Mouse (Mus musculus): ENCODE measurements around the gene Lpgat1. TPM values are rescaled to one million over a fixed set of nuclear protein-coding genes. Genes with fewer than 3 reads are reported as not detected.

The Lpgat1 gene
- polyA plus RNA-seq, 1 experiment from 2014 or later = 64.8 TPM

DNA sequence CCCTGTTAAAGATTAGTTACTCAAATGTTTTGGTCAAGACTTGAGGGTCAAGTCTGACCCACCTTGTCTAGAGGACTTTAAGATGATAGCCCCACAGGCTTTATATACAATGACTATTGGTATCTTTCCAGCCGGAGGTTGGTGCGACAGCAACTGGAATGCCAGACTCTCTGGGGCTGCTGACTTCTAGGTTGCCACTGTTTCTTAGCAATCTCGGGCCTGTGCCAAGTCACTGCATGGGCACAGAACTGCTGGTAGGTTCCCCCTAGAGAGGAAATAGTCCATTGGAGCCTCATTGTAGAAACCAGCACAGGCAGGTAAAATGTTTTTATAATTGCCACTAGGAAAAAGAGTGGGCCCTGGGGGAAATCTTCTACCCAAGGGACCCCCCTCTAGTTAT, 3.8 kb upstream of the Lpgat1 start:
- Histone ChIP-seq H3K4me1 (replicated peaks) (peaks cover 18% of the 10 kb centered on the region), H3K27ac (ENCODE audit: poor library complexity, severe bottlenecking) (no peak overlapping the region), H3K9ac (no peak overlapping the region), H3K36me3 (no peaks in the 10 kb centered on the region), H3K27me3 (replicated peaks) (no peaks in the 10 kb centered on the region), H3K4me2 (no peak overlapping the region), H3K9me3 (replicated peaks) (no peaks in the 10 kb centered on the region), H3K4me3 (no peak overlapping the region)
- 80% methylated on average over 3 of the region's 3 CpGs for WGBS
- no peak for ATAC-seq (ENCODE audit: insufficient number of reproducible peaks, low FRiP score)

DNA sequence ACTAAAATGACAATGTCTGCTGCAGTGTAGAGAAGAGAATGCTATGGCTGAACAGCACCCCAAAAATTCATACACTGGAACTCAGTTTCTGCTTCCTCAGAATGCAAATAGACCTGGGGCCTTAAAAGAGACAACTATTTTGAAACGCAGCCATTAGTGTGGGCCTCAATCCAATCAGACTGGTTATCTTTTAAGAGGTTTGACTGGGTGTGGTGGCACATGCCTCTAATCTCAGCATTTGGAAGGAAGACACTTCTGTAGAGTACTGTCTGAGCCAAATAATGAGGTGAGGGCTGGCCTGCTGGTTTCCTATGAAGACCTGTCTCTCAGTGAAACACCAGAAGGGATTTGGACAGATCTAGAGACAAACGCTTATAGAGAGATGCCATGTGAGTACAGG, 2.5 kb upstream of the Lpgat1 start:
- Histone ChIP-seq H3K4me3 (no peak overlapping the region), H3K27ac (ENCODE audit: poor library complexity, severe bottlenecking) (no peak overlapping the region), H3K36me3 (no peaks in the 10 kb centered on the region), H3K4me2 (no peak overlapping the region), H3K27me3 (replicated peaks) (no peaks in the 10 kb centered on the region), H3K9ac (no peak overlapping the region), H3K4me1 (replicated peaks) (peaks cover 18% of the 10 kb centered on the region), H3K9me3 (replicated peaks) (no peaks in the 10 kb centered on the region)
- WGBS = 51% methylated on average over 2 of the region's 2 CpGs
- no peak for ATAC-seq (ENCODE audit: insufficient number of reproducible peaks, low FRiP score)

DNA sequence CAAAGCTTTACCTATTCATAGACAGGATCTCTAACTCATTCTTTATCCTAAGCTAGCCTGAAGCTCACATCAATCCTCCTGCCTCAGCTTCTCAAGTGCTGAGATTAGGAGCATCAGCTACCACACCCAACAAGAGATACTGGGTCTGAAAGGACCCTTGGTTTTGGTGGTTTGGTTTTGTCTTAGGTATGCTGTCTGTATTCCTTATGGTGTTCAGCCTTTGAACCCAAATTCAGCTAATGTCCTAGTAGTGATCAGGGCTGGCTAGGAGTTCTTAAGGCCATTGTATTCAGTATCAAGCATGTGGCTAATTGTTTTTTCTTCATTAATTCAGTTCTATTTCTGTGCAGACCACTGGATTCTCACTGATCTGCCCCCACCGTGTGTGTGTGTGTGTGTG, 493 bp upstream of the Lpgat1 start:
- 0% methylated on average over 1 of the region's 1 CpGs for WGBS
- no peak for ATAC-seq (ENCODE audit: insufficient number of reproducible peaks, low FRiP score)
- H3K9ac ChIP-seq = peak overlapping the region; percentile 96

DNA sequence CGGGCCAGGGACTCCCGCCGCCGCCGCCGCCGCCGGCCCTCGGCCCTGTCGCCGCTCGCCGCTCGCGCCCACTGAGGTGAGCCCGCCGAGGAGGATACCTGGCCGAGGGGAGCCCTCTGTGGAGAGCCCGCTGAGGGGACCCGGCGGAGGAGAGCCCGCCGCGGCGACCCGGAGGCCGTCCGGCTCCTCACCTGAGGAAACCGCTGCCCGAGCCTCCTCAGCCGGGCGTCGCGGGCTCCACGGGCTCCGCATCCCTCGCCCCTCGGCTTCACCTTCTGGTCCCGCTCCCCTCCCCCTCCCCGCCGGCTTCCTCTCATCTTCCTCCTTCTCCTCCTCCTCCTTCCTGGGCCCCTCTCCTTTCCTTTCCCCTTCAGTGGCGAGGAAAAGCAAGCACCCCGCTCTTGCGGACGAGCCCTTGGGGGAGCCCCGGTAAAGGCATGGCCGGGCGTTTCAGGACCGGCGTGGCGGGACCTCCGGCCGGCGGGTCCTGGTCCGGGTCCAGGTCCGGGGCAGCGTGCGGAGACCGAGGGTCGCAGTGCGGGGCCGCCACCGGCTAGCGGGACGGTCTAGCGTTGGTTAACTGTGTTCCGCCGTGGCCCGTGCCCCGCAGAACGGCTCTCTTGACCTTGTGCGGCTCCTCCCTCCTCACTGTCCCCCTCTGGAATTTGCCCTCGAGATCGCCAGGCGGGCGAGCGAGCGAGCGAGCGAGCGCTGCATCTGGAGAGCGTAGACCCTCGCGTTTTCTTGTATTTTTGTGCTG, 1.1 kb downstream of the Lpgat1 start:
- Histone ChIP-seq H3K9me3 (replicated peaks) (no peaks in the 10 kb centered on the region), H3K4me2 (peak overlapping the region; percentile 74), H3K27ac (ENCODE audit: poor library complexity, severe bottlenecking) (peak overlapping the region; percentile 96), H3K4me1 (replicated peaks) (peaks cover 30% of the 10 kb centered on the region), H3K4me3 (peak overlapping the region; percentile 85), H3K27me3 (replicated peaks) (no peaks in the 10 kb centered on the region), H3K36me3 (peaks cover 18% of the 10 kb centered on the region), H3K9ac (peak overlapping the region; percentile 96)
- ATAC-seq (ENCODE audit: insufficient number of reproducible peaks, low FRiP score) = peak; percentile 49
- WGBS = under 1% methylated on average over 84 of the region's 84 CpGs

More for the DNA sequence above, 493 bp upstream of the Lpgat1 start:
- Histone ChIP-seq H3K4me3 (peak overlapping the region; percentile 85), H3K27me3 (replicated peaks) (no peaks in the 10 kb centered on the region), H3K4me1 (replicated peaks) (peaks cover 30% of the 10 kb centered on the region), H3K9me3 (replicated peaks) (no peaks in the 10 kb centered on the region), H3K4me2 (peak overlapping the region; percentile 74), H3K36me3 (peaks cover 8% of the 10 kb centered on the region; the same call in 1 of the 2 replicates), H3K27ac (ENCODE audit: poor library complexity, severe bottlenecking) (peak overlapping the region; percentile 96)

DNA sequence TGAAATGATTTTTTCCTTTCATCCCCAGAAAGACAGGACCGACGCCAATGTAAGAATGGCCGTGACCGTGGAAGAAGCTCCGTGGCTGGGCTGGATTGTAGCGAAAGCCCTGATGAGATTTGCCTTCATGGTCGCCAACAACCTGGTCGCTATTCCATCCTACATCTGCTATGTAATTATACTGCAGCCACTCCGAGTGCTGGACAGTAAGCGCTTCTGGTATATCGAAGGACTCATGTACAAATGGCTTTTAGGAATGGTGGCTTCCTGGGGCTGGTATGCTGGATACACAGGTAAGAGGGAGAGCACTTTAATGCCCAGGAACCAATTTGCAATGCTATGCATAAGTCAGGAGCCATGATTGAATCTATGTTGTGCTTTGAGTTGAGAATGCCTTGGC, 1.7 kb downstream of the Lpgat1 start:
- 9% methylated on average over 11 of the region's 11 CpGs for WGBS
- H3K9ac ChIP-seq = peak overlapping the region; percentile 96
- peaks cover 30% of the 10 kb centered on the region for H3K4me1 ChIP-seq (replicated peaks)
- no peaks in the 10 kb centered on the region for H3K9me3 ChIP-seq (replicated peaks)
- peaks cover 23% of the 10 kb centered on the region for H3K36me3 ChIP-seq
- peak overlapping the region; percentile 85 for H3K4me3 ChIP-seq
- H3K27ac ChIP-seq (ENCODE audit: poor library complexity, severe bottlenecking) = peak overlapping the region; percentile 96
- peak overlapping the region; percentile 74 for H3K4me2 ChIP-seq
- ATAC-seq (ENCODE audit: insufficient number of reproducible peaks, low FRiP score) = no peak
- no peaks in the 10 kb centered on the region for H3K27me3 ChIP-seq (replicated peaks)

DNA sequence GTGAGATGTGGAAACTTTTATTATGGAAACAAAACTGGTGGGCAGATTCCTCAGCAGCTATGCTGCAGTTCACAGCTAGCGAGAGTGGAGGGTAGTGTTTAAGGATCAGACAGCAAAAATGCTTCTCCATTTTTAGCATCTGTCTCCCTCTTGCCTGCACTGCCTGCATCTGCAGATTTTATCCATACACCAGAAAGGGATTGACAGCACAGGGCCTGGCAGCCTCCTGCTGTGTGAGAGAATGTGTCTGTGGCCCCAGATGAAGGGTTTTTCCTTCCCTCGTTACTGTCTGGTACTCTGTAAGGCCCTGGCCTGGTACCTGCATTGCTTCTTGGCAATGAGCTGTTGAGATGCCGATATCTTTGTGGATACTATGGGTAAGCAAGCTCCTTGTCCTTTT, 2.8 kb downstream of the Lpgat1 start:
- 45% methylated on average over 3 of the region's 3 CpGs for WGBS
- Histone ChIP-seq H3K9me3 (replicated peaks) (no peaks in the 10 kb centered on the region), H3K4me2 (peak overlapping the region; percentile 51), H3K4me1 (replicated peaks) (peaks cover 22% of the 10 kb centered on the region), H3K27me3 (replicated peaks) (no peaks in the 10 kb centered on the region), H3K27ac (ENCODE audit: poor library complexity, severe bottlenecking) (peak overlapping the region; percentile 14; the same call in 1 of the 2 replicates), H3K36me3 (peaks cover 28% of the 10 kb centered on the region), H3K9ac (peak overlapping the region; percentile 64), H3K4me3 (peak overlapping the region; percentile 18)
- ATAC-seq (ENCODE audit: insufficient number of reproducible peaks, low FRiP score) = no peak

DNA sequence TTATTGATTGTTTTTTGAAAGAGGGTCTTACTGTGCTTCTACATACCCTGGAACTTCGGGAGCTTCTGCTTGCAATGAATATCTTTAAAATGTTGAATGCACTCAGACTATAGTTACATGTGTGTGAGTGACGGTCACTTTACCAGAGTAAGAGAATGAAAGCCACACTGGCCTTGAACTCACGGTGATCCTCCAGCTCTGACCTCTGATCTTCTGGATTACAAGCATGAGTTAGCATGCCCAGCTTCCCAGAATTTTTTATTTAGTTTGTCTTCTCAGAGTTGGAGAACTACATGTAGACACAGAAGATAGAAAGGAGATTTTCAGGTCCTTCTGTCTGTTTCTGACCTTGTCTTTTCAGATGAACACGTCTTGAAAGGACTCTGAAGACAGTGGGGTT, 5.1 kb downstream of the Lpgat1 start:
- Histone ChIP-seq H3K9ac (no peak overlapping the region), H3K27me3 (replicated peaks) (no peaks in the 10 kb centered on the region), H3K27ac (ENCODE audit: poor library complexity, severe bottlenecking) (no peak overlapping the region), H3K9me3 (replicated peaks) (no peaks in the 10 kb centered on the region), H3K36me3 (peaks cover 35% of the 10 kb centered on the region), H3K4me2 (no peak overlapping the region), H3K4me3 (no peak overlapping the region), H3K4me1 (replicated peaks) (peaks cover 17% of the 10 kb centered on the region)
- ATAC-seq (ENCODE audit: insufficient number of reproducible peaks, low FRiP score) = no peak
- WGBS = 83% methylated on average over 4 of the region's 4 CpGs

DNA sequence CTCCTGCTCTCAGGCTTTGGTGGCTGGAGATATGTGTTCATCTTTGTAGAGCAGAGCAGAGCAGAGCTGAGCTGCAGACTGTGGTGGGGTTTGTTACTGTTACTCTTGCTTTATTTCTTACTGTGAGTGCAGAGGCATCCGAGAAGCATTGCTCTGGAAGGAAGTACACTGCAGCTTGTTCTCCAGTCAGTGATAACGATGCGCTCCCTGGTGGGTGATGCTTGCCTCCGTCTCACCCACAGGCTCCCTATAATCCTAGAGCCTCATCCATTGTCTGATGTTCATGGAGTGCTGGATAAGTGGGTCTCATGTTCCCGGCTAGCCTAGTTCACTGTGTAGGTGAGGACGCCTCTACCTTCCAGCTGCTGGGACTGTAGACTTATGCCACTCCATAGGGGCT, 6.0 kb downstream of the Lpgat1 start:
- peaks cover 17% of the 10 kb centered on the region for H3K4me1 ChIP-seq (replicated peaks)
- no peaks in the 10 kb centered on the region for H3K27me3 ChIP-seq (replicated peaks)
- peaks cover 43% of the 10 kb centered on the region for H3K36me3 ChIP-seq
- H3K9ac ChIP-seq = no peak overlapping the region
- no peaks in the 10 kb centered on the region for H3K9me3 ChIP-seq (replicated peaks)
- no peak overlapping the region for H3K27ac ChIP-seq (ENCODE audit: poor library complexity, severe bottlenecking)
- no peak overlapping the region for H3K4me3 ChIP-seq
- no peak for ATAC-seq (ENCODE audit: insufficient number of reproducible peaks, low FRiP score)
- WGBS = 71% methylated on average over 6 of the region's 6 CpGs
- no peak overlapping the region for H3K4me2 ChIP-seq

DNA sequence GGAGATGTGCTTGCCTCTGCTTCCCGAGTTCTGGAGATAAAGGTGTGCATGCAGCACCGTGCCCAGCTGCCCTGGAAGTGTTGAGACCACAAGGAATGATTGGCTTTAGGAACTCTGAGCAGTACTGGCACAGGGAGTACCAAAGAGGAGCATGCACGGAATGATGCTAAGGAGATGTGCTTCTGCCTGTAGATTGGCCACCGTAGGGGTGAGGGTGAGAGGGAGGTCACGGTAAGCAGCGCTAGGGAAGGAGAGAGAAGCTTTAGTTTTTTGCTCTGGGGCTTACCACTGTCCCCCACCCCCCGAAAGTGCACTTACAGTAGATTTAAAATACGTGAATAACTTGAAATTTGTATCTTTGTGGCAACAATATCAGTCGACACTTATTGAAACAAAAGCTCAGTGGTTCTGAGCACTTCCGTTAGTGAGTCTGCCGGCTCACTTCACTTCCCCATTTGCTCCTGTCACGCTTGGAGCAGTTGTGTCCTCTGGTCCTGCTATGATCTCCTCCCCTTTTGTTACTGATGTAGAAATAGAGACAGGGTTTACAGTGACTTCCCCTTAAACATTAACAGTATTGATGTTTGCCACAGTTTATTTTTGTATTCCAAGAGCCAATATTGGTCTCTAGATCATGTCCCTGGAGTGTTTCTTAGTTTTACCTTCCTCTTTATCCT, 6.9 kb downstream of the Lpgat1 start:
- 71% methylated on average over 12 of the region's 12 CpGs for WGBS
- Histone ChIP-seq H3K36me3 (peaks cover 44% of the 10 kb centered on the region), H3K4me3 (no peak overlapping the region), H3K9ac (no peak overlapping the region), H3K9me3 (replicated peaks) (no peaks in the 10 kb centered on the region), H3K4me2 (no peak overlapping the region), H3K27ac (ENCODE audit: poor library complexity, severe bottlenecking) (no peak overlapping the region), H3K4me1 (replicated peaks) (peaks cover 14% of the 10 kb centered on the region), H3K27me3 (replicated peaks) (no peaks in the 10 kb centered on the region)
- no peak for ATAC-seq (ENCODE audit: insufficient number of reproducible peaks, low FRiP score)

DNA sequence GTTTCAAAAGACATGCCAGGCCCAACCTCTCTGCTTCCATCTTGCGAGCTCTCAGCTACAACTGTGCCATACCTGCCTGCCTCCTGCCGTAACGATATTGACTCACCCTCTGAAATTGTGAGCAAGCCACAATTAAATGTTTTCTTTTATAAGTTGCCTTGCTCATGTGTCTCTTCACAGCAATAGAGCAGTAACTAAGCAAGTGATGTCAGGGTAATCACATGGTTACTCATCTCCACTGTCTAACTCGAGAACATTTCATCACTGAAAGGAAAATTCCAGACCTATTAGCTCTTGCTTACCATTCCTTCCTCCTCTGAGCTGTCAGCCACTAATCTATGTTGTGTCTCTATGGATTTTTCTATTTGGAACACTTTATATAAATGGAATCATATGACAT, 15.0 kb downstream of the Lpgat1 start:
- no peak overlapping the region for H3K27ac ChIP-seq (ENCODE audit: poor library complexity, severe bottlenecking)
- no peaks in the 10 kb centered on the region for H3K4me1 ChIP-seq (replicated peaks)
- no peak for ATAC-seq (ENCODE audit: insufficient number of reproducible peaks, low FRiP score)
- H3K27me3 ChIP-seq (replicated peaks) = no peaks in the 10 kb centered on the region
- no peak overlapping the region for H3K4me3 ChIP-seq
- H3K36me3 ChIP-seq = peaks cover 27% of the 10 kb centered on the region
- H3K9ac ChIP-seq = no peak overlapping the region
- H3K9me3 ChIP-seq (replicated peaks) = no peaks in the 10 kb centered on the region
- H3K4me2 ChIP-seq = no peak overlapping the region
- WGBS = 84% methylated on average over 4 of the region's 4 CpGs

DNA sequence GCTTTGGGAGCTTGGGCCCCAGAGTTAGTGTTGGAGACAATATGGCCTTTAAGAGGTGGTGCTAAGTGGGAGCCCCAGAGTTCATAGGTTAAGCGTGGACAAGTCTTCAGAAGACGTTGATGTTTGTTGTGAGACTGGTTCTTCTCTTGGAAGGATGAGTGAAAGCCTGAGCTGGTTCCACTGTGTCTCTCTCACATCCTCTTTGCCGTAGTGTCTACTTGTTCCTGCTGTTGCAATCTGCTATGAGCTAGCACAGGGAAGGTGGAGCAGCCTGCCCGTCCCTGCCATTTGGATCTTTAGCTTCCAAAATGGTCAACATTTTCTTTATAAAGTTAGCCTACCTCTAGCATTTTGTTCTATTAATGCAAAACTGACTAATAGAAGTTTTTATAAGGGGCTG, 16.2 kb downstream of the Lpgat1 start:
- Histone ChIP-seq H3K9me3 (replicated peaks) (no peaks in the 10 kb centered on the region), H3K27me3 (replicated peaks) (no peaks in the 10 kb centered on the region), H3K4me3 (no peak overlapping the region), H3K9ac (no peak overlapping the region), H3K27ac (ENCODE audit: poor library complexity, severe bottlenecking) (no peak overlapping the region), H3K4me1 (replicated peaks) (peaks cover 2% of the 10 kb centered on the region; the same call in 1 of the 2 replicates), H3K4me2 (no peak overlapping the region), H3K36me3 (peaks cover 18% of the 10 kb centered on the region)
- WGBS = 83% methylated on average over 4 of the region's 4 CpGs
- no peak for ATAC-seq (ENCODE audit: insufficient number of reproducible peaks, low FRiP score)
